Mouse (Mus musculus): ENCODE measurements around the gene Rin3. TPM values are rescaled to one million over a fixed set of nuclear protein-coding genes. Genes with fewer than 3 reads are reported as not detected.

Gene Rin3
- polyA plus RNA-seq, 1 experiment from 2014 or later, result 9.0 TPM

- DNase-seq (ENCODE audit: low spot score), result no peak
- peak overlapping the region; percentile 70 for H3K27ac ChIP-seq
- WGBS, result 31% methylated on average over 7 of the region's 7 CpGs
- H3K9me3 ChIP-seq, result no peaks in the 10 kb centered on the region
- H3K36me3 ChIP-seq, result peaks cover 15% of the 10 kb centered on the region; the same call in 1 of the 2 replicates
- no peaks in the 10 kb centered on the region for H3K27me3 ChIP-seq (ENCODE audit: insufficient read depth, poor library complexity, severe bottlenecking)
- H3K4me1 ChIP-seq, result peaks cover 38% of the 10 kb centered on the region
- H3K4me3 ChIP-seq, result no peak overlapping the region
Measured at GRCm38 (mm10) chr12:102416391-102416837, 133.6 kb downstream of the Rin3 start.

GRCm38 (mm10) chr12:102416955-102417510 is 134.2 kb downstream of the Rin3 start:
- 74% methylated on average over 7 of the region's 7 CpGs for WGBS
- Histone ChIP-seq H3K36me3 (peaks cover 15% of the 10 kb centered on the region; the same call in 1 of the 2 replicates), H3K27me3 (ENCODE audit: insufficient read depth, poor library complexity, severe bottlenecking) (no peaks in the 10 kb centered on the region), H3K4me3 (no peak overlapping the region), H3K9me3 (no peaks in the 10 kb centered on the region), H3K27ac (peak overlapping the region; percentile 70), H3K4me1 (peaks cover 45% of the 10 kb centered on the region)
- DNase-seq (ENCODE audit: low spot score), result no peak

- H3K27ac ChIP-seq, result 0 out of 2 replicates have a peak overlapping the region, but pooled peaks have one; percentile 13
- H3K9me3 ChIP-seq, result no peaks in the 10 kb centered on the region
- no peak for DNase-seq (ENCODE audit: low spot score)
- H3K36me3 ChIP-seq, result peaks cover 14% of the 10 kb centered on the region; the same call in 1 of the 2 replicates
- no peak overlapping the region for H3K4me3 ChIP-seq
- H3K27me3 ChIP-seq (ENCODE audit: insufficient read depth, poor library complexity, severe bottlenecking), result no peaks in the 10 kb centered on the region
- H3K4me1 ChIP-seq, result peaks cover 51% of the 10 kb centered on the region
- WGBS, result 86% methylated on average over 6 of the region's 6 CpGs
Measured at GRCm38 (mm10) chr12:102417701-102418100, 134.9 kb downstream of the Rin3 start.

- peak overlapping the region; percentile 77 for H3K27ac ChIP-seq
- peaks cover 11% of the 10 kb centered on the region for H3K36me3 ChIP-seq
- no peak for DNase-seq (ENCODE audit: low spot score)
- WGBS, result 59% methylated on average over 3 of the region's 3 CpGs
- H3K9me3 ChIP-seq, result no peaks in the 10 kb centered on the region
- peaks cover 62% of the 10 kb centered on the region for H3K4me1 ChIP-seq
- no peaks in the 10 kb centered on the region for H3K27me3 ChIP-seq (ENCODE audit: insufficient read depth, poor library complexity, severe bottlenecking)
- H3K4me3 ChIP-seq, result no peak overlapping the region
Measured at GRCm38 (mm10) chr12:102419544-102419943, 136.7 kb downstream of the Rin3 start.

- Histone ChIP-seq H3K27me3 (ENCODE audit: insufficient read depth, poor library complexity, severe bottlenecking) (no peaks in the 10 kb centered on the region), H3K27ac (peak overlapping the region; percentile 77; the same call in 1 of the 2 replicates), H3K36me3 (peaks cover 11% of the 10 kb centered on the region), H3K4me1 (peaks cover 69% of the 10 kb centered on the region), H3K4me3 (no peak overlapping the region), H3K9me3 (no peaks in the 10 kb centered on the region)
- 47% methylated on average over 10 of the region's 10 CpGs for WGBS
- DNase-seq (ENCODE audit: low spot score), result no peak
Measured at GRCm38 (mm10) chr12:102420168-102420890, 137.5 kb downstream of the Rin3 start.

- 0 out of 2 replicates have a peak overlapping the region, but pooled peaks have one; percentile 12 for H3K4me3 ChIP-seq
- peak overlapping the region; percentile 78 for H3K27ac ChIP-seq
- H3K4me1 ChIP-seq, result peaks cover 56% of the 10 kb centered on the region
Measured at GRCm38 (mm10) chr12:102422065-102422464, 139.2 kb downstream of the Rin3 start.

GRCm38 (mm10) chr12:102422623-102423320 is 139.9 kb downstream of the Rin3 start:
- H3K4me1 ChIP-seq, result peaks cover 52% of the 10 kb centered on the region
- peaks cover 16% of the 10 kb centered on the region for H3K36me3 ChIP-seq
- no peak overlapping the region for H3K4me3 ChIP-seq
- 71% methylated on average over 11 of the region's 11 CpGs for WGBS
- H3K27me3 ChIP-seq (ENCODE audit: insufficient read depth, poor library complexity, severe bottlenecking), result no peaks in the 10 kb centered on the region
- no peak for DNase-seq (ENCODE audit: low spot score)
- no peaks in the 10 kb centered on the region for H3K9me3 ChIP-seq
- H3K27ac ChIP-seq, result peak overlapping the region; percentile 78; the same call in 1 of the 2 replicates

More at GRCm38 (mm10) chr12:102422065-102422464, 139.2 kb downstream of the Rin3 start:
- Histone ChIP-seq H3K9me3 (no peaks in the 10 kb centered on the region), H3K36me3 (peaks cover 16% of the 10 kb centered on the region), H3K27me3 (ENCODE audit: insufficient read depth, poor library complexity, severe bottlenecking) (no peaks in the 10 kb centered on the region)
- 42% methylated on average over 6 of the region's 6 CpGs for WGBS
- no peak for DNase-seq (ENCODE audit: low spot score)

- WGBS, result 75% methylated on average over 8 of the region's 8 CpGs
- no peak overlapping the region for H3K4me3 ChIP-seq
Measured at GRCm38 (mm10) chr12:102423625-102424024, 140.8 kb downstream of the Rin3 start.

GRCm38 (mm10) chr12:102424456-102424855 is 141.6 kb downstream of the Rin3 start:
- Histone ChIP-seq H3K4me1 (peaks cover 48% of the 10 kb centered on the region), H3K9me3 (no peaks in the 10 kb centered on the region)

More at GRCm38 (mm10) chr12:102423625-102424024, 140.8 kb downstream of the Rin3 start:
- Histone ChIP-seq H3K36me3 (peaks cover 16% of the 10 kb centered on the region), H3K27ac (no peak overlapping the region), H3K9me3 (no peaks in the 10 kb centered on the region), H3K27me3 (ENCODE audit: insufficient read depth, poor library complexity, severe bottlenecking) (no peaks in the 10 kb centered on the region), H3K4me1 (peaks cover 49% of the 10 kb centered on the region)
- DNase-seq (ENCODE audit: low spot score), result no peak

GRCm38 (mm10) chr12:102425048-102425578 is 142.3 kb downstream of the Rin3 start:
- no peaks in the 10 kb centered on the region for H3K9me3 ChIP-seq
- peaks cover 41% of the 10 kb centered on the region for H3K4me1 ChIP-seq
- no peak overlapping the region for H3K4me3 ChIP-seq
- no peak overlapping the region for H3K27ac ChIP-seq
- DNase-seq (ENCODE audit: low spot score), result no peak
- peaks cover 18% of the 10 kb centered on the region for H3K36me3 ChIP-seq
- H3K27me3 ChIP-seq (ENCODE audit: insufficient read depth, poor library complexity, severe bottlenecking), result no peaks in the 10 kb centered on the region
- 82% methylated on average over 4 of the region's 4 CpGs for WGBS

More at GRCm38 (mm10) chr12:102424456-102424855, 141.6 kb downstream of the Rin3 start:
- no peak overlapping the region for H3K4me3 ChIP-seq
- no peak overlapping the region for H3K27ac ChIP-seq
- H3K36me3 ChIP-seq, result peaks cover 16% of the 10 kb centered on the region
- no peak for DNase-seq (ENCODE audit: low spot score)
- 19% methylated on average over 2 of the region's 2 CpGs for WGBS
- H3K27me3 ChIP-seq (ENCODE audit: insufficient read depth, poor library complexity, severe bottlenecking), result no peaks in the 10 kb centered on the region

- Histone ChIP-seq H3K4me3 (no peak overlapping the region), H3K27ac (0 out of 2 replicates have a peak overlapping the region, but pooled peaks have one; percentile 36), H3K9me3 (no peaks in the 10 kb centered on the region), H3K27me3 (ENCODE audit: insufficient read depth, poor library complexity, severe bottlenecking) (no peaks in the 10 kb centered on the region), H3K4me1 (peaks cover 34% of the 10 kb centered on the region), H3K36me3 (peaks cover 14% of the 10 kb centered on the region)
- peak; percentile 92 for DNase-seq (ENCODE audit: low spot score)
- 65% methylated on average over 7 of the region's 7 CpGs for WGBS
Measured at GRCm38 (mm10) chr12:102426285-102426684, 143.4 kb downstream of the Rin3 start.

GRCm38 (mm10) chr12:102429656-102430055 is 146.8 kb downstream of the Rin3 start:
- peaks cover 23% of the 10 kb centered on the region for H3K4me1 ChIP-seq
- H3K9me3 ChIP-seq, result no peaks in the 10 kb centered on the region
- no peak for DNase-seq (ENCODE audit: low spot score)
- H3K4me3 ChIP-seq, result no peak overlapping the region
- no peak overlapping the region for H3K27ac ChIP-seq
- peaks cover 10% of the 10 kb centered on the region for H3K36me3 ChIP-seq
- WGBS, result 93% methylated on average over 5 of the region's 5 CpGs
- no peaks in the 10 kb centered on the region for H3K27me3 ChIP-seq (ENCODE audit: insufficient read depth, poor library complexity, severe bottlenecking)

All from heart, embryonic 10.5 days (tissue).